Mouse (Mus musculus): ENCODE results near the gene Tcte2.

GRCm38 (mm10) chr17:13671732-13672131 is 89.9 kb downstream of the Tcte2 start:
- TF ChIP-seq GATA1 (IDR thresholded peaks at IDR 0.05; ENCODE audit: borderline replicate concordance, low read length): no peak
- TF ChIP-seq CTCF (IDR thresholded peaks at IDR 0.05; ENCODE audit: low read depth, low read length): no peak

Data from G1E (cell line).